Mouse (Mus musculus): ENCODE data around the gene Hltf. TPM values are rescaled to one million over a fixed set of nuclear protein-coding genes. Genes with fewer than 3 reads are reported as not detected.
A peak's percentile ranks its signal among the peaks of the same experiment; 100 is the strongest.

The Hltf gene
- polyA plus RNA-seq, 1 experiment from 2014 or later = 23.3 TPM

DNA sequence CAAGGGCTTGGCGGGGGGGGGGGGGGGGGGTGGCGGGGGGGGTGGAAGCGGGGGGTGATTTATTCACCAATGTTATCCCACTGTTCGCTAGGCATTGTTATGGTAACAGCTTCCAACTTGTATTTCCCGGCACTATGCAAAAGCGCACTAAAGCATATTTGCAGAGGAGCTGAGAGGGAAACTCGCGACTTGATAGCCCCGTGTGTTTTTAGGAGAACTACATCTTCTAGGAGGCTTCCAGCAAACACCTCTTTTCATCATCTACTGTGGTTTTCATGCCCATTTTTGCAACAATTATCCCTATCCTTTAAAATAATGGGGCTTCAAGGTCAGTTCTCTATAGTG is 558 bp downstream of the Hltf start:
- no peak for ATAC-seq (ENCODE audit: insufficient number of reproducible peaks, insufficient read depth, low FRiP score, low read depth)
- WGBS = under 1% methylated on average over 7 of the region's 9 CpGs

GRCm38 (mm10) chr3:20076145-20077053 is 18.8 kb downstream of the Hltf start:
- no peak overlapping the region for H3K27ac ChIP-seq (ENCODE audit: low read length)
- H3K9me3 ChIP-seq (ENCODE audit: control insufficient read depth, low read depth, low read length) = no peaks in the 10 kb centered on the region
- H3K27me3 ChIP-seq (ENCODE audit: control insufficient read depth, insufficient read depth, low read length) = no peaks in the 10 kb centered on the region
- H3K4me1 ChIP-seq (ENCODE audit: control insufficient read depth, insufficient read depth, low read length) = no peaks in the 10 kb centered on the region
- no peak overlapping the region for H3K4me2 ChIP-seq (replicated peaks; ENCODE audit: low read depth, low read length)
- H3K36me3 ChIP-seq (ENCODE audit: control insufficient read depth, insufficient read depth, low read length) = peaks cover 10% of the 10 kb centered on the region
- 75% methylated on average over 11 of the region's 11 CpGs for WGBS
- no peak for ATAC-seq (ENCODE audit: insufficient number of reproducible peaks, insufficient read depth, low FRiP score, low read depth)
- H3K4me3 ChIP-seq (ENCODE audit: low read depth, low read length) = no peak overlapping the region
- H3K9ac ChIP-seq (replicated peaks; ENCODE audit: low read depth, low read length) = no peak overlapping the region

More for the DNA sequence above, 558 bp downstream of the Hltf start:
- Histone ChIP-seq H3K27ac (ENCODE audit: low read length) (no peak overlapping the region), H3K27me3 (ENCODE audit: control insufficient read depth, insufficient read depth, low read length) (no peaks in the 10 kb centered on the region), H3K4me1 (ENCODE audit: control insufficient read depth, insufficient read depth, low read length) (peaks cover 5% of the 10 kb centered on the region; the same call in 1 of the 2 replicates), H3K9ac (replicated peaks; ENCODE audit: low read depth, low read length) (0 out of 2 replicates have a peak overlapping the region, but pooled peaks have one; percentile 10), H3K4me2 (replicated peaks; ENCODE audit: low read depth, low read length) (peak overlapping the region; percentile 59), H3K36me3 (ENCODE audit: control insufficient read depth, insufficient read depth, low read length) (peaks cover 7% of the 10 kb centered on the region), H3K9me3 (ENCODE audit: control insufficient read depth, low read depth, low read length) (no peaks in the 10 kb centered on the region), H3K4me3 (ENCODE audit: low read depth, low read length) (peak overlapping the region; percentile 70)

DNA sequence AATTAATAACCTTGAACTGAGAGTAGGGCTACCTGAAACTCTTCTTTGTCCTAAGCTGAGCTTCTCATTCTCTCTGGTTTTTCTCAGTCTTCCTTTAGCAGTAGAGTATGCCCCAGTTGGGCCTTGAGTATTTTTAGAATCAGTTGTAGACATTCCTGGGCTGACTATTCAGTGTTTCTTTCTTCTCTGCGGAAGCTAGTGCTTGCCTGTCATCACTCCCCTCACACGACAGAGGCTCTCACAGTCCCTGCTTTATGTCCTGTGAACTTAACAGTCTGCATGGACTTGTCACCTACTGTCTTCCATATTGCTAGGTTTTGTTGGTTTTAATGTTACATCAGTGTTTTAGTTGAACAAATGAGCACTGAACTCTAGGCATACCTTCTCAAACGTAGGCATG is 24.6 kb downstream of the Hltf start:
- Histone ChIP-seq H3K9ac (replicated peaks; ENCODE audit: low read depth, low read length) (no peak overlapping the region), H3K27me3 (ENCODE audit: control insufficient read depth, insufficient read depth, low read length) (no peaks in the 10 kb centered on the region), H3K4me1 (ENCODE audit: control insufficient read depth, insufficient read depth, low read length) (no peaks in the 10 kb centered on the region), H3K9me3 (ENCODE audit: control insufficient read depth, low read depth, low read length) (no peaks in the 10 kb centered on the region), H3K4me2 (replicated peaks; ENCODE audit: low read depth, low read length) (no peak overlapping the region), H3K36me3 (ENCODE audit: control insufficient read depth, insufficient read depth, low read length) (peaks cover 7% of the 10 kb centered on the region; the same call in 1 of the 2 replicates), H3K27ac (ENCODE audit: low read length) (no peak overlapping the region), H3K4me3 (ENCODE audit: low read depth, low read length) (no peak overlapping the region)
- 80% methylated on average over 3 of the region's 3 CpGs for WGBS
- no peak for ATAC-seq (ENCODE audit: insufficient number of reproducible peaks, insufficient read depth, low FRiP score, low read depth)

- H3K4me3 ChIP-seq (ENCODE audit: low read depth, low read length) = no peak overlapping the region
- ATAC-seq (ENCODE audit: insufficient number of reproducible peaks, insufficient read depth, low FRiP score, low read depth) = 0 out of 2 replicates have a peak, but pooled peaks have one; percentile 33
Measured at GRCm38 (mm10) chr3:20103830-20104229, 46.2 kb downstream of the Hltf start.

GRCm38 (mm10) chr3:20104318-20104717 is 46.7 kb downstream of the Hltf start:
- Histone ChIP-seq H3K9me3 (ENCODE audit: control insufficient read depth, low read depth, low read length) (no peaks in the 10 kb centered on the region), H3K4me1 (ENCODE audit: control insufficient read depth, insufficient read depth, low read length) (no peaks in the 10 kb centered on the region), H3K9ac (replicated peaks; ENCODE audit: low read depth, low read length) (no peak overlapping the region), H3K4me2 (replicated peaks; ENCODE audit: low read depth, low read length) (no peak overlapping the region), H3K27ac (ENCODE audit: low read length) (no peak overlapping the region), H3K4me3 (ENCODE audit: low read depth, low read length) (no peak overlapping the region), H3K27me3 (ENCODE audit: control insufficient read depth, insufficient read depth, low read length) (no peaks in the 10 kb centered on the region), H3K36me3 (ENCODE audit: control insufficient read depth, insufficient read depth, low read length) (peaks cover 3% of the 10 kb centered on the region; the same call in 1 of the 2 replicates)
- 84% methylated on average over 8 of the region's 8 CpGs for WGBS
- ATAC-seq (ENCODE audit: insufficient number of reproducible peaks, insufficient read depth, low FRiP score, low read depth) = no peak

More at GRCm38 (mm10) chr3:20103830-20104229, 46.2 kb downstream of the Hltf start:
- Histone ChIP-seq H3K9me3 (ENCODE audit: control insufficient read depth, low read depth, low read length) (no peaks in the 10 kb centered on the region), H3K4me2 (replicated peaks; ENCODE audit: low read depth, low read length) (no peak overlapping the region), H3K36me3 (ENCODE audit: control insufficient read depth, insufficient read depth, low read length) (peaks cover 3% of the 10 kb centered on the region; the same call in 1 of the 2 replicates), H3K9ac (replicated peaks; ENCODE audit: low read depth, low read length) (no peak overlapping the region), H3K27ac (ENCODE audit: low read length) (no peak overlapping the region), H3K4me1 (ENCODE audit: control insufficient read depth, insufficient read depth, low read length) (no peaks in the 10 kb centered on the region), H3K27me3 (ENCODE audit: control insufficient read depth, insufficient read depth, low read length) (no peaks in the 10 kb centered on the region)
- 68% methylated on average over 3 of the region's 3 CpGs for WGBS

GRCm38 (mm10) chr3:20104776-20105175 is 47.2 kb downstream of the Hltf start:
- H3K4me3 ChIP-seq (ENCODE audit: low read depth, low read length) = no peak overlapping the region
- H3K4me1 ChIP-seq (ENCODE audit: control insufficient read depth, insufficient read depth, low read length) = no peaks in the 10 kb centered on the region
- H3K9me3 ChIP-seq (ENCODE audit: control insufficient read depth, low read depth, low read length) = no peaks in the 10 kb centered on the region
- H3K27ac ChIP-seq (ENCODE audit: low read length) = no peak overlapping the region
- no peak for ATAC-seq (ENCODE audit: insufficient number of reproducible peaks, insufficient read depth, low FRiP score, low read depth)
- H3K4me2 ChIP-seq (replicated peaks; ENCODE audit: low read depth, low read length) = no peak overlapping the region
- WGBS = 94% methylated on average over 2 of the region's 2 CpGs
- peaks cover 6% of the 10 kb centered on the region; the same call in 1 of the 2 replicates for H3K36me3 ChIP-seq (ENCODE audit: control insufficient read depth, insufficient read depth, low read length)
- H3K27me3 ChIP-seq (ENCODE audit: control insufficient read depth, insufficient read depth, low read length) = no peaks in the 10 kb centered on the region
- H3K9ac ChIP-seq (replicated peaks; ENCODE audit: low read depth, low read length) = no peak overlapping the region

DNA sequence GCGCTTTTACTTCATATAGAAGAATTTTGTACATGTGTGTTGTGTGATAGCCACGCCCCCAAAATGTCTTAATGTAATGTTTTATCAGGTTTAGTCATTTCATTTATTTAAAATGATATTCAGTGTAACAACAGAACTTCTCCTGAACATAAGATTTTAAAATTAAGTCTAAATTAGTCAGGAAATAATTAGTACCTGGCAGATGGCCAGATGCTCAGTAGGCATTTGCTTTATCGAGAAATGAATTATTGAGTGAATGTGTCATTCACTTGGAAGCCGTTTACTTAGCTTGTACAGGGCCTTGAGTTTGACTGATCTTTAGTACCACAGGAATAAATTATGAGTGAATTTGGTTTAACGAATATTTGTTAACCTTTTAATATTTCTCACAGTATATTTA is 51.3 kb downstream of the Hltf start:
- no peak overlapping the region for H3K9ac ChIP-seq (replicated peaks; ENCODE audit: low read depth, low read length)
- no peaks in the 10 kb centered on the region for H3K9me3 ChIP-seq (ENCODE audit: control insufficient read depth, low read depth, low read length)
- H3K4me2 ChIP-seq (replicated peaks; ENCODE audit: low read depth, low read length) = no peak overlapping the region
- H3K27ac ChIP-seq (ENCODE audit: low read length) = no peak overlapping the region
- no peak overlapping the region for H3K4me3 ChIP-seq (ENCODE audit: low read depth, low read length)
- peaks cover 7% of the 10 kb centered on the region; the same call in 1 of the 2 replicates for H3K36me3 ChIP-seq (ENCODE audit: control insufficient read depth, insufficient read depth, low read length)
- no peaks in the 10 kb centered on the region for H3K4me1 ChIP-seq (ENCODE audit: control insufficient read depth, insufficient read depth, low read length)
- 90% methylated on average over 5 of the region's 5 CpGs for WGBS
- ATAC-seq (ENCODE audit: insufficient number of reproducible peaks, insufficient read depth, low FRiP score, low read depth) = no peak
- H3K27me3 ChIP-seq (ENCODE audit: control insufficient read depth, insufficient read depth, low read length) = no peaks in the 10 kb centered on the region

GRCm38 (mm10) chr3:20111913-20112312 is 54.3 kb downstream of the Hltf start:
- WGBS = 91% methylated on average over 2 of the region's 2 CpGs
- H3K9ac ChIP-seq (replicated peaks; ENCODE audit: low read depth, low read length) = no peak overlapping the region
- ATAC-seq (ENCODE audit: insufficient number of reproducible peaks, insufficient read depth, low FRiP score, low read depth) = no peak

More at GRCm38 (mm10) chr3:20111913-20112312, 54.3 kb downstream of the Hltf start:
- no peak overlapping the region for H3K4me2 ChIP-seq (replicated peaks; ENCODE audit: low read depth, low read length)
- H3K27me3 ChIP-seq (ENCODE audit: control insufficient read depth, insufficient read depth, low read length) = no peaks in the 10 kb centered on the region
- no peaks in the 10 kb centered on the region for H3K9me3 ChIP-seq (ENCODE audit: control insufficient read depth, low read depth, low read length)
- H3K4me1 ChIP-seq (ENCODE audit: control insufficient read depth, insufficient read depth, low read length) = no peaks in the 10 kb centered on the region
- peaks cover 6% of the 10 kb centered on the region; the same call in 1 of the 2 replicates for H3K36me3 ChIP-seq (ENCODE audit: control insufficient read depth, insufficient read depth, low read length)
- no peak overlapping the region for H3K27ac ChIP-seq (ENCODE audit: low read length)
- no peak overlapping the region for H3K4me3 ChIP-seq (ENCODE audit: low read depth, low read length)

Data from stomach, embryonic 14.5 days (tissue).